ENCODE assay signal across 9 mouse cellular contexts in genomic region chr3:4796909-4797566, GRCm38 (mm10).
DNase-seq lines count a peak whose midpoint lies in the region; ATAC-seq lines count a peak whose summit lies in the region.
"Had no signal": no experiment of that assay in that cellular context is flagged by ENCODE, and none has a peak within 500 bp of the region (broad histone marks: within the 10 kb centered on the region; RNA-seq: fewer than 3 reads in every experiment).

No protein-coding gene starts in this region.

- no peak overlapping the region for H3K4me3 ChIP-seq in hindbrain, embryonic 11.5 days (ENCODE audit: low read depth, low read length)
- no peak overlapping the region for H3K4me3 ChIP-seq in hindbrain, embryonic 10.5 days
- peak overlapping the region; percentile 30 for H3K4me3 ChIP-seq in forebrain, embryonic 12.5 days (replicated peaks)
- H3K4me3 ChIP-seq: liver, embryonic 15.5 days had no signal

- H3K27me3 ChIP-seq in hindbrain, embryonic 11.5 days (ENCODE audit: control insufficient read depth, insufficient read depth, low read length), result no peaks in the 10 kb centered on the region
- H3K27me3 ChIP-seq in hindbrain, embryonic 10.5 days (ENCODE audit: insufficient read depth, poor library complexity, severe bottlenecking), result no peaks in the 10 kb centered on the region
- H3K27me3 ChIP-seq in forebrain, embryonic 12.5 days, result no peaks in the 10 kb centered on the region
- H3K27me3 ChIP-seq: liver, embryonic 15.5 days had no signal

- H3K36me3 ChIP-seq in hindbrain, embryonic 11.5 days (ENCODE audit: control insufficient read depth, insufficient read depth, low read length), result no peaks in the 10 kb centered on the region
- H3K36me3 ChIP-seq in hindbrain, embryonic 10.5 days, result no peaks in the 10 kb centered on the region
- H3K36me3 ChIP-seq in forebrain, embryonic 12.5 days (replicated peaks), result no peaks in the 10 kb centered on the region
- H3K36me3 ChIP-seq: liver, embryonic 15.5 days had no signal

- H3K4me2 ChIP-seq in hindbrain, embryonic 11.5 days (replicated peaks; ENCODE audit: low read depth, low read length), result no peak overlapping the region
- H3K4me2 ChIP-seq in forebrain, embryonic 12.5 days, result peak overlapping the region; percentile 43
- H3K4me2 ChIP-seq: liver, embryonic 15.5 days had no signal

- no peak overlapping the region for H3K27ac ChIP-seq in hindbrain, embryonic 11.5 days (ENCODE audit: low read depth, low read length)
- H3K27ac ChIP-seq in hindbrain, embryonic 10.5 days, result no peak overlapping the region
- H3K27ac ChIP-seq in forebrain, embryonic 12.5 days, result peak overlapping the region; percentile 83
- H3K27ac ChIP-seq: liver, embryonic 15.5 days had no signal

- DNase-seq in hindbrain, embryonic 11.5 days (ENCODE audit: low spot score), result peak; percentile 36
- DNase-seq in hindbrain, embryonic 10.5 days (ENCODE audit: low spot score), result no peak
- peak; percentile 73 to 80 for DNase-seq in layer of hippocampus, postnatal 10 days (ENCODE audit: low spot score in 2 of 2)
- DNase-seq in retina, adult 2 months (ENCODE audit: low read depth, low spot score), result peak; percentile 15
- no peak for DNase-seq in ovary, adult 18-20 months (ENCODE audit: low spot score)
- no peak for DNase-seq in gastrocnemius, adult 8-10 months (ENCODE audit: low spot score in 2 of 2)
- DNase-seq in urinary bladder, postnatal 36 days (ENCODE audit: low spot score in 2 of 2), result no peak

- no peak overlapping the region for H3K9ac ChIP-seq in hindbrain, embryonic 11.5 days (ENCODE audit: low read depth, low read length)
- no peak overlapping the region for H3K9ac ChIP-seq in forebrain, embryonic 12.5 days
- H3K9ac ChIP-seq: liver, embryonic 15.5 days had no signal

- H3K9me3 ChIP-seq in hindbrain, embryonic 11.5 days (ENCODE audit: control insufficient read depth, low read length), result no peaks in the 10 kb centered on the region
- no peaks in the 10 kb centered on the region for H3K9me3 ChIP-seq in hindbrain, embryonic 10.5 days
- H3K9me3 ChIP-seq in forebrain, embryonic 12.5 days, result no peaks in the 10 kb centered on the region
- H3K9me3 ChIP-seq: liver, embryonic 15.5 days had no signal

- 72% methylated on average over 8 of the region's 8 CpGs for WGBS in hindbrain, embryonic 11.5 days
- WGBS in hindbrain, embryonic 10.5 days, result 81% methylated on average over 8 of the region's 8 CpGs
- WGBS in forebrain, embryonic 12.5 days, result 25% methylated on average over 8 of the region's 8 CpGs

- peak; percentile 78 for ATAC-seq in hindbrain, embryonic 11.5 days (ENCODE audit: low FRiP score)
- peak; percentile 86 for ATAC-seq in forebrain, embryonic 12.5 days (ENCODE audit: low FRiP score)

- H3K4me1 ChIP-seq in hindbrain, embryonic 11.5 days (replicated peaks; ENCODE audit: control insufficient read depth, insufficient read depth, low read length), result no peaks in the 10 kb centered on the region
- H3K4me1 ChIP-seq in hindbrain, embryonic 10.5 days (replicated peaks), result peaks cover 8% of the 10 kb centered on the region
- peaks cover 24% of the 10 kb centered on the region for H3K4me1 ChIP-seq in forebrain, embryonic 12.5 days
- H3K4me1 ChIP-seq: liver, embryonic 15.5 days had no signal

Comparison
In these comparisons a context has a peak if more than half of its experiments do, and no peak if none do; other contexts are left out.
1. DNase-seq: peak in hindbrain, embryonic 11.5 days (single experiment), layer of hippocampus, postnatal 10 days (2 of 2) and retina, adult 2 months (single experiment); none in hindbrain, embryonic 10.5 days (single experiment), ovary, adult 18-20 months (single experiment), gastrocnemius, adult 8-10 months (0 of 2) and urinary bladder, postnatal 36 days (0 of 2).